Mouse (Mus musculus): ENCODE data around the gene Pdcd4.
"Not testable (repeated sequence)": the region's sequence is repeated elsewhere in the genome, so short reads cannot be mapped to it uniquely, and the experiment has no call there.

Pdcd4 gene

GRCm38 (mm10) chr19:53964347-53964746 lies 72.3 kb downstream of the Pdcd4 start:
- DNase-seq: not testable (repeated sequence)

DNA sequence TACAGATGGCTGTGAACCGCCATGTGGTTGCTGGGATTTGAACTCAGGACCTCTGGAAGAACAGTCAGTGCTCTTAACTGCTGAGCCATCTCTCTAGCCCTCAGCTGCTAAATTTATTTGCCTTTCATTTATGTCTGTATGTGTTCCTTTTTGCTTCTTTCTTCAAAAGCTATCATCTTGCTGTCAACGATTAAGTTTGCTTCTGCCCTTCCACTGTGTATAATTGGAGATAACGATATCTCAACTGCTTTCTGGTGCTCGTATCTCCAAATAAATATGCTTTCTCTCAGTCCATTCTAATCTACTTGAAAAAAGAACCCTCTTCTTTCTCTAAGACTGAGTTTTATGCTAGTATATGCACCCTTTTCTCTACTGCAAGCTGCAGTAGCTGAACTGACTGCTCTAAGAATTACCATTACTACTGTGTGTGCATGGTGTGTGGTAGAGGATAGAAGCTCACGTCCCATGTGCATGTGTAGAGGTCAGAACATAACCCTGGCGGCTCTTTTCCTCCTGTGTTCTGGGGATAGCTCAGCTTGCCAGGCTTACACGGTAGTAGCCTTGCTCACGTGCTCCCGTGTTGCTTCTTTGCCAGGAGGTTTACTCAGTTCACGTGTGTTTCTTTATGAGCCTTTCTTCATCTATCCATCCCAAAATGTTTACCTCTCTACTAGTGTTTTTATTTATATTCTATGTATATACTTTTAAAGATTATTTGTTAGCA lies 73.0 kb downstream of the Pdcd4 start:
- DNase-seq: no peak

DNA sequence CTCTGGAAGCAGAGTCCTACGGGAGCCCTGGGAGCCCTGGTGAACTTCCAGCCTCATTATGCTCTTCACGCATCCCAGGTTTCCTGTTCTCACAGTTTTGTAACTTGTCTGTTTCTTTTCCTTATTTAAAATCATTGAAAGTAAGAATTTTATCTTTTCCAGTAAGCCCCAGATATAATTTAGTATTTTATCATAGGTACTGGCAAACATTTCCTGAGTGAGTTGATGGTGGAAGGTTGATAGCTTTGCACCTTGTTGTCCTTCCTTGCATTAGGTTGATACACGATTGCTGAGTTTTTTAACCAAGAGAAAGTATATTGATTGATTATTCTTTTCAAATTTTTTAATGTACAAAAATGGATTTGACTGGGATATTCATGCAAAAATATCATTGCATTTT lies 77.2 kb downstream of the Pdcd4 start:
- DNase-seq: no peak

GRCm38 (mm10) chr19:53971938-53972337 lies 79.9 kb downstream of the Pdcd4 start:
- DNase-seq: no peak

DNA sequence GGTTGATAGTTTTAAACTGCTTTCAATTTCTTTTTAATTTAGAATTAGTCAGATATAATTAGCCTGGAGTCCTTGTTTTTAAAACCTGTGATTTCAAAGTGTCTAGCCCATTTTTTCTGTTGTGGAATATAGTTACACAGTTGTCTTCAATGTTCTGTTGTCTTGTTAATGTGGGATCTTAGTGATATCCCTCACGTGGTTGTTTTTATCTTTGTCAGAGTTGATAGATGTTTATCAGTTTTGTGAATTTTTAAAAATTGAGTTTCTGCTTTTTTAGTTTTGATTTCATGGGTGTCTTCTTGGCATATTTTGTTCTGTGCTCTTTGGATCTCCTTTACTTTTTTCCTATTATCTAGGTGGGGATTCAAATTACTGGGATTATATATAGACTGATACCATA lies 81.6 kb downstream of the Pdcd4 start:
- DNase-seq: no peak

Measured in cerebellum, adult 9-10 months (tissue).